Mouse (Mus musculus): ENCODE measurements around the gene 3830417A13Rik. TPM values are rescaled to one million over a fixed set of nuclear protein-coding genes. Genes with fewer than 3 reads are reported as not detected.

Gene 3830417A13Rik
- polyA plus RNA-seq (2015; fragmentation: Nextera tagmentation; extraction: Ambion mirVana), result not detected in 2 replicates

DNA sequence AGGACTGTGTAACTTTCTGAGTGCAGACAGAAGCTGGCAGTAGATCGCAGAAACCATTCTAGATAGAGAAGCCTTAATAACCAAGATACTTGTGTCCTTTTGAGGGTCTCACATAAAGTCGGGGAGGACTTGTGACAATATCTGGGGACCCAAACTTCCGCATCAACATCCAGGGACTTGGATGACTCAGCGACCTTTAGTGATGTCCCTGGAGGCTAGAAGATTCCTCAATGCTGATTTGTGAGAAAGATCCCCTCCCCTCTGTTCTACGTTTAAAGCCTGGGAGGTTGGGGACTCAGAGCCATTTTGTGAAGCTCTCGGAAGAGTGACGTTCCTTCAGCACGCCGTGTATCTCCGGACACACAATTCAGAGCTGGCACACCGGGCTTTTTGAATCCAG lies at the start of gene 3830417A13Rik:
Gene 3830417A13Rik, plus strand, starts transcription at position 301 of the 400 bp plus-strand sequence.
- Histone ChIP-seq H3K9ac (replicated peaks; ENCODE audit: low read depth, low read length) (no peak within 1 kb of the TSS), H3K4me1 (replicated peaks; ENCODE audit: control insufficient read depth, insufficient read depth, low read length) (no peaks in the 10 kb centered on the region), H3K4me2 (ENCODE audit: low read length) (no peak within 1 kb of the TSS), H3K9me3 (ENCODE audit: control insufficient read depth, low read length) (no peaks in the 10 kb centered on the region), H3K36me3 (ENCODE audit: control insufficient read depth, insufficient read depth) (no peaks in the 10 kb centered on the region), H3K27me3 (replicated peaks; ENCODE audit: control insufficient read depth, insufficient read depth, low read length) (no peaks in the 10 kb centered on the region), H3K27ac (ENCODE audit: low read length) (no peak within 1 kb of the TSS), H3K4me3 (replicated peaks; ENCODE audit: low read length) (no peak within 1 kb of the TSS)
- 89% methylated on average over 11 of the region's 11 CpGs for whole genome bisulfite sequencing
- ATAC-seq, result no peak

DNA sequence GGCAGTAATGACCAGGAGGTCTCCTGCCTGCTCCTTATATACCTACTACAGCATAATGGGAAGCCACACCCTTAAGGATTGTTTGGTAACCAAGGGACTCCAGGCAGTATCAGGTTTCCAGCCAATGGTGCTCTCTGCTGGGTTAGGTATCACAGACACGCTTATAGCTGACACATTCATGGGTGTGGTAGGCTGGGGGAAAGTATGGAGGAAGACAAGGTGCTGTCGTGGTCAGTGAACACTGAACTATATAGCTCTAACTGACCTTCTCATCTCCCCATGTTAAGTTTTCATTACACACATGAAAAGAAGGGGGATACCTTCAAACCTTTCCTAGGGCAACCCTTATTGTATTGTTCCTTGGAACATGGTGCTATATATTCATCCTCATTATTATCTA lies 21.2 kb upstream of the 3830417A13Rik start, which contains the start of gene Gm6760:
Gene Gm6760, minus strand, starts transcription at position 101 of the 400 bp plus-strand sequence.
- Histone ChIP-seq H3K27ac (ENCODE audit: low read length) (no peak within 1 kb of the TSS), H3K36me3 (ENCODE audit: control insufficient read depth, insufficient read depth) (no peaks in the 10 kb centered on the region), H3K4me3 (replicated peaks; ENCODE audit: low read length) (no peak within 1 kb of the TSS), H3K4me2 (ENCODE audit: low read length) (no peak within 1 kb of the TSS), H3K9ac (replicated peaks; ENCODE audit: low read depth, low read length) (no peak within 1 kb of the TSS), H3K9me3 (ENCODE audit: control insufficient read depth, low read length) (no peaks in the 10 kb centered on the region; the same call in 1 of the 2 replicates), H3K27me3 (replicated peaks; ENCODE audit: control insufficient read depth, insufficient read depth, low read length) (no peaks in the 10 kb centered on the region), H3K4me1 (replicated peaks; ENCODE audit: control insufficient read depth, insufficient read depth, low read length) (no peaks in the 10 kb centered on the region)
- 80% methylated on average over 2 of the region's 2 CpGs for WGBS
- ATAC-seq, result no peak

DNA sequence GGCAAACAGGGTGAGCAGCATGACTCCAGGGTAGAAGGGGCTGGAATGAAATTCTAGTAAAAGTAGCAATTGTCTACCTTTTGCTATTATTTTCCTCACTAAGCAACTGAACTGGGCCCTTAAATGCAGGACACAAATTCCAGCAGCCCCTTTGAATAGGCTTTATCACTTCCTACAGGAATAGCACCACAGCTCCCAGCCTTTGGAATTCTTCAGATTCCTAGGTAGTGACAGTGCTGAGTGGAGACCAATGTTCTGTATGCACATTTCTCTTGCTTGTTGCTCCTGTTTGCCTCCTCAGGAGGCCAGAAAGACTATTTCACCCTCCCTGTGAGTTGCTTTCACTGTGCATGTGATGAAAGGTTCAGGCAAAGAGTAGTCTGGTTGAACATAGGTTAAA lies 7.9 kb downstream of the 3830417A13Rik start:
- Histone ChIP-seq H3K9ac (replicated peaks; ENCODE audit: low read depth, low read length) (no peak overlapping the region), H3K27ac (ENCODE audit: low read length) (no peak overlapping the region), H3K4me2 (ENCODE audit: low read length) (no peak overlapping the region), H3K9me3 (ENCODE audit: control insufficient read depth, low read length) (no peaks in the 10 kb centered on the region), H3K27me3 (replicated peaks; ENCODE audit: control insufficient read depth, insufficient read depth, low read length) (no peaks in the 10 kb centered on the region), H3K36me3 (ENCODE audit: control insufficient read depth, insufficient read depth) (no peaks in the 10 kb centered on the region), H3K4me3 (replicated peaks; ENCODE audit: low read length) (no peak overlapping the region), H3K4me1 (replicated peaks; ENCODE audit: control insufficient read depth, insufficient read depth, low read length) (no peaks in the 10 kb centered on the region)
- no peak for ATAC-seq

Other genes with a start within 250 kb of the 3830417A13Rik start
- not detected in 2 replicates for gene Gm6760, start 21.4 kb upstream of the 3830417A13Rik start, polyA plus RNA-seq (2015; fragmentation: Nextera tagmentation; extraction: Ambion mirVana)
- gene Slitrk4, start 103.4 kb downstream of the 3830417A13Rik start, polyA plus RNA-seq (2015; fragmentation: Nextera tagmentation; extraction: Ambion mirVana), result 12.9 and 13.7 TPM in 2 replicates